Mouse (Mus musculus): ENCODE data around the gene Wdr54.

DNA sequence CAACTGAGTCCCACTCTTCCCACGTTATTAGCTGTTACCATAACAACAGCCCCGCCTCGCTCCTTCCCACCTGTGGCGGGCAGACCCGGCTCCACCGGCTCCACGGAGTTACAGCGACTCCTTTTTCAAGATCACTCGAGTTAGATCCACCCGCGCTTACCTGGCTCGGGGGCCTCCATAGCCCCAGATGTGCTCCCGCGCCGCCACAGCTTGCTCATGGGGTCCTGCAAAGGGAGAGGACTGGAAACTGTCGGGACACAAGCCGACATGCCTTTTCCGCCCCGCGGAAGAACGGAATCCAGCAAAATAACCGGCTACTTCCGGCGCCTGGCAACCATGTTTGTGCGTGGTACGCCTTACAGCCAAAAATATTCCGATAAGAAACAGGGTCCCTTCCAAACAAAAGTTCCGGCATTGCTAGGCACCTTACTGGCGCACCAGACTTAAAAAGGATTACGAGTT is 31.3 kb downstream of the Wdr54 start:
- peak; percentile 86; the same call in 1 of the 2 replicates for TF ChIP-seq KAT2A (IDR thresholded peaks at IDR 0.05; ENCODE audit: insufficient replicate concordance, low read length)
- TF ChIP-seq HCFC1 (IDR thresholded peaks at IDR 0.05; ENCODE audit: low read depth, low read length), result peak; percentile 97
- peak; percentile 83 for TF ChIP-seq POLR2A (IDR thresholded peaks at IDR 0.05; ENCODE audit: low read depth, low read length)
- TF ChIP-seq TCF12 (IDR thresholded peaks at IDR 0.05; ENCODE audit: low read depth, low read length), result peak; percentile 87
- TF ChIP-seq ZNF384 (IDR thresholded peaks at IDR 0.05; ENCODE audit: low read depth, low read length), result 0 out of 2 replicates have a peak, but pooled peaks have one; percentile 20
- TF ChIP-seq CHD2 (IDR thresholded peaks at IDR 0.05; ENCODE audit: low read length), result peak; percentile 58; the same call in 1 of the 2 replicates
- no peak for TF ChIP-seq CTCF (conservative IDR thresholded peaks at IDR 0.05 in 1 of 2, IDR thresholded peaks at IDR 0.05 in 1 of 2; ENCODE audit: low read depth in 2 of 2, low read length in 2 of 2)
- TF ChIP-seq TBP (conservative IDR thresholded peaks at IDR 0.05; ENCODE audit: low read depth, low read length), result peak; percentile 91
- peak; percentile 95 for TF ChIP-seq ELF1 (IDR thresholded peaks at IDR 0.05; ENCODE audit: low read depth, low read length)
- TF ChIP-seq MAFK (IDR thresholded peaks at IDR 0.05; ENCODE audit: insufficient replicate concordance, low read length), result no peak
- no peak for TF ChIP-seq SMC3 (IDR thresholded peaks at IDR 0.05; ENCODE audit: low read depth, low read length)
- TF ChIP-seq E2F4 (IDR thresholded peaks at IDR 0.05; ENCODE audit: insufficient replicate concordance, low read depth, low read length), result peak; percentile 33; the same call in 1 of the 2 replicates

Measured in CH12.LX (cell line).